Mouse (Mus musculus) embryo, embryonic 10.5 days (tissue): ENCODE results near the gene Gm28551.
"Not testable (repeated sequence)": the region's sequence is repeated elsewhere in the genome, so short reads cannot be mapped to it uniquely, and the experiment has no call there.

Source experiments
- DNase-seq: peaks from one replicate; pipeline ENCODE4 v3.0.0-alpha.2; 2015; ENCODE audit warnings: low spot score

The Gm28551 gene

DNA sequence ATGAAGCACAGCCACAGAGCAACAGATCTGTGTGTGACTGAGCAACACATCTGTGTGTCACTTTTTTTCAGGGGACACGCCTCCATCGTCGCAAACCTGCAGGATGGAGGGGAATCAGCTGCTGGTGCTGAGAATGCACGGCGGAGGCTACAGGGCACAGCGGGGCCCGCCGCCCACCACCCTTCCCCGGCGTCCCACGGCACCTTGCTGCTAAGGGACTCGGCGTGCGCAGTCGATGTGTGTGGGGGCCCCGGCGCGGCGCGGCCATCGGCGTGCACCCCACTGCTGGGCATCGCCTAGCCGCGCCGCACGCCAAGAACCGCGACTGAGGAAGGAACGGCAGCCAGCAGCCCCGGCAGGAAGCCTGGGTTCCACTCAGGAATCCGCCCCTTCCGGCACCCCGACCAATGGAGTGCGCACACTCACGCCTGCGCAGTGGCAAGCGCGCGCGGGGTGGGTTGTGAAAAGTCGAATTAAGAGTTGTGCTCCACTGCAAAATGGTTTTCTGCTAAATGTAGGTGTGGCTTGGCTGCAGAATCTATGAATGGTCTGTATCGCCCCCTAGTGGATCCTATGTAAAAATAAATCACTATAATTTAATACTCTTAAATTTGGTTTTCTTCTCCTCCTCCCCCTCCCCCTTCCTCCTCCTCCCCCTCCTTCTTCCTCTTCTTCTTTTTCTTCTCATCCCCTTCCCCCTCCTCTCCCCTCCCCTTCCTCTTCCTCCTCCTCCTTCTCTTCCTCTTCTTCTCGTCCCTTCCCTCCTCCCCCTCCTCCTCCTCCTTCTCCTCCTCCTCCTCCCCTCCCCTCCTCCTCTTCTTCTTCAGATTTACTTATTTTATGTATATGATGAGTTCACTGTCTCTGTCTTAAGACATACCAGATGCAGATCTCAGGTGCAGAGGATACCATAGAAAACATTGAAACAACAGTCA is at the start of gene Gm28551, which contains the start of the genes Asdurf and Asnsd1:
Gene Gm28551 (minus strand): TSS at position 341 of the 935 bp plus-strand sequence.
Gene Asdurf (minus strand): TSS at position 293 of the 935 bp plus-strand sequence.
Gene Asnsd1 (minus strand): TSS at position 426 of the 935 bp plus-strand sequence.
- DNase-seq = peak; percentile 96

DNA sequence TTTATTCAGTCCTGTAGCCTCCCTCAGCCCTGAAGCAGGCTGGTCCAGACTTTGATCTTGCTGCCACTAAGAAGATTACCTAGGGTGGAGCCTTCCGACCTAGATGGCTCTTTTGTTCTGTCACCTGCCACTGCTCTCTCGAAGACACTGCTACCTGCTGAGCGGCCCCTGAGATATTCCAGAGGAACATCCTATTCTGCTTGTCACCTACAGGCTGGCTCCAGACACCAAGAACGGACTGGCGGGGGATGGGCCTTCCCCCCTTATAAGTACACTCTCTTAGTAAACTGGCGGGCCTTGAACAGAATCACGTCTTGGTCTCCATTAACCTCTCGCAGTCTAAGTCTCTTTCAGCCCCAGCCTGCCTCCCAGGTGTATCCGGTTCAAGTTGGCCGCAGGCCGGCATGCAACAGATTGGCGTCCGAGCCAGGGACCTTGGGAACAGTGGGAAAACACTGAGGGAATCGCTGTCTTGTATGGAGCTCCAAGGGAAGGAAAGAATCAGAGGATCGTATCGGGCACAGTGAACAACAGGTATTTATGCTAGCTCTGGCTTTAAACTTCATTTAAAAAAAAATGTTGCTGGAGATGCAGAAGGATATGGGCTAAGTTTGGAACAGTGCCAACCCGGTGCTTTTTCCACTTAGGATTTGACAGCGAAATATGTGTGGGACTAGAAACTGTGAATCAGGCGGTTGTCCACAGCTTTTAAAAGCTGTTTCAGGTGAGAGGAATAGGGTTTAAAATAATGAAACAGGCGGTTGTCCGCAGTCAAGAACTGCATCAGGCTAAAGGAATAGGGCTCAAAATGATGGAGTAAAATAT is 41.7 kb upstream of the Gm28551 start:
- peak; percentile 7 for DNase-seq

- no peak for DNase-seq
These were observed 36.3 kb upstream of the Gm28551 start for GRCm38 (mm10) chr1:53388762-53389161.

- no peak for DNase-seq
These were observed 31.7 kb upstream of the Gm28551 start for GRCm38 (mm10) chr1:53384085-53384688.

DNA sequence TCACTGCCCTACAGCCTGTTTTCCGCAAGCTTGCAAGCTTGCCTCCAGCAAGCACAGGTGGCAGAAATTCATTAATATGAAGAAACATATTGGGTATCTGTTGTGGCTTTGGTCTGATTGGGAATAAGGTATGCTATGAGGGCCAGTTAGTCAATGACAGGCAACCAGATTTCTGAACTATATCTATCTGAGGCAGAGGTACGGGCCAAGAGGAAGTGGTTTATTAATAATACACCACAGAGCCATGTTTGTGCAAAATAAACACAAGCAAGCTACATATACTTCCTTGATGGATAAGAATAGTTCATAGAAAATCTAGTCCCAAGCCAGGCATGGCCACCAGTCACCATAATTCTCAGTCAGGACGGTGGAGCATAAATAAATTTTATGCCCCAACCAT is 25.3 kb upstream of the Gm28551 start:
- no peak for DNase-seq

GRCm38 (mm10) chr1:53375965-53376364 is 23.5 kb upstream of the Gm28551 start:
- not testable (repeated sequence) for DNase-seq

DNA sequence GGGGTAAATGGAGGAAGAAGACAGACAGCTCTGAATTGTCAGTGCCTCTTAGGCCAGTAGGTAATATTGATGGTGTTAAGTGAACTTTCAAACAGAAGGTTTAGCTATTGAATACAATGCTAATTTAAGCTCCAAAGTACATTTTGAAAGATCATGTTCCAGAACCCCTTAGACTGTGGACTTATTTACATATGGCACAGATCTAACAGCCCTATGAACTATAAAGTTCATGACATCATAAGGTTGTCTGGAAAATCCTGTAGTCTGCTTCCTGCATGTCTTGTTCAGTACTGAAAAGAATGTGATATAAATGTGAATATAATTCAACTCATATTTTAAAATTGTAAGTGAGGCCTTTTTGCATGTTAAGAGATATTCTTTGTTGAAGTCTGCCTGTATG is 6.5 kb upstream of the Gm28551 start:
- DNase-seq = no peak

DNA sequence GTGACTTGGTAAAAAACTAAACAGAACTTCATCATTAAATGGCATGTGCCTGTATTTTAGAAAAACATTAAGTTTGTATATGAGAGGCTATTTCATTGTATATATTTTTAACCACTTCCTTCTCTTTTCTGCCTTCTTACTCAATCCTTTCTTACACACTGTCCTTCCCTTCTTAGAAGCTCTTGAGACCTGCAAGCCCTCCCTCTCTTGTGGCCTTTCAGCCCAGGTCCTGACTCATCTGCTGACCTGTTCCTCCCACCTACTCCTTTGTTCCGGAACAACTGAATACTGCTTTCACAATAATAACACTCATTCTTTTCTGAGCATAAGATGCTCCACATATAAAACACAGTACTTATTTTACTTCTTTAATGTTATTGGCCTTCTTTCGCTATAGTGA is 11.4 kb downstream of the Gm28551 start:
- no peak for DNase-seq

GRCm38 (mm10) chr1:53337403-53337802 is 15.1 kb downstream of the Gm28551 start:
- not testable (repeated sequence) for DNase-seq

GRCm38 (mm10) chr1:53335465-53335864 is 17.0 kb downstream of the Gm28551 start:
- no peak for DNase-seq

GRCm38 (mm10) chr1:53333527-53333926 is 18.9 kb downstream of the Gm28551 start:
- not testable (repeated sequence) for DNase-seq

GRCm38 (mm10) chr1:53324827-53325494 is 27.5 kb downstream of the Gm28551 start:
- DNase-seq = no peak

- no peak for DNase-seq
These were observed 28.2 kb downstream of the Gm28551 start for GRCm38 (mm10) chr1:53324277-53324676.

DNA sequence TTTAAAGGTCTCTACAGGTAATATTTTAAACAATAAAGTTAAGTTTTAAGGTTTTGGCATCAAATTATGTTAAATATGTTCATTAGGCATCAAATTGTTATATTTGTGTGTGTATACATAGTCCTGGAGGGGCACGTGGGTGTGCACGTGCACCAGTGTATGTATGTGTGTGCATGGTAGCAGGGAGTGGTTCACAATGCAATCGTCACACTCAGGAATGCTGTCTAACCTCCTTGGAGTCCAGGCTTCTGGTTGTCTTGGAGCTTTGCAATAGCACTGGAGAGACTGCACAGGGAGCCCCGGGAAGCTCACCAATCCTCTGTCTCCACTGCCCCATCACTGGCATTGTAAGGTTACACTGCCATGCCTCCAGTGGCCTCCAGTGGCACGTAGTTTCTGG is 29.2 kb downstream of the Gm28551 start:
- DNase-seq = no peak

GRCm38 (mm10) chr1:53321662-53322344 is 30.7 kb downstream of the Gm28551 start:
- no peak for DNase-seq

- peak; percentile 92 for DNase-seq
These were observed 39.2 kb downstream of the Gm28551 start, which contains the start of gene Osgepl1 for GRCm38 (mm10) chr1:53312989-53313967. Gene Osgepl1 (plus strand): TSS chr1:53313624.

DNA sequence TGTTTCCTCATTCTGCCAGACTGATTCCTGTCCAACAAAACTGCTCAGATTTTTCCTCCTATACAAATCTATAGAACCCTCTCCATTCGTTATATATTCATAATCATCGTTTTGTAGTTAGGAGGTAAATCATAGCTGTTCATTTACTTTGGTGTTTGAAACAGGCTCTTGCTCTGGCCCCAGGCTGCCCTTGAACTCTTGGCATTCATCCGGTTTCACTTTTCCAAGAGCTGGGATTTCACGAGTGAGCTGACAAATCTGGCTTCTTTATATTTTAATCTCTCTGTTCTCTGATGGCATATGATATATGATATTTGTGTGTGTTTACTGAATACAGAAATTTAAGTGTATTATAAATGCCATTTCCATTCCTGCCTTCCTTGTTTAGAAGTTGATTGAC is 52.0 kb downstream of the Gm28551 start:
- no peak for DNase-seq

DNA sequence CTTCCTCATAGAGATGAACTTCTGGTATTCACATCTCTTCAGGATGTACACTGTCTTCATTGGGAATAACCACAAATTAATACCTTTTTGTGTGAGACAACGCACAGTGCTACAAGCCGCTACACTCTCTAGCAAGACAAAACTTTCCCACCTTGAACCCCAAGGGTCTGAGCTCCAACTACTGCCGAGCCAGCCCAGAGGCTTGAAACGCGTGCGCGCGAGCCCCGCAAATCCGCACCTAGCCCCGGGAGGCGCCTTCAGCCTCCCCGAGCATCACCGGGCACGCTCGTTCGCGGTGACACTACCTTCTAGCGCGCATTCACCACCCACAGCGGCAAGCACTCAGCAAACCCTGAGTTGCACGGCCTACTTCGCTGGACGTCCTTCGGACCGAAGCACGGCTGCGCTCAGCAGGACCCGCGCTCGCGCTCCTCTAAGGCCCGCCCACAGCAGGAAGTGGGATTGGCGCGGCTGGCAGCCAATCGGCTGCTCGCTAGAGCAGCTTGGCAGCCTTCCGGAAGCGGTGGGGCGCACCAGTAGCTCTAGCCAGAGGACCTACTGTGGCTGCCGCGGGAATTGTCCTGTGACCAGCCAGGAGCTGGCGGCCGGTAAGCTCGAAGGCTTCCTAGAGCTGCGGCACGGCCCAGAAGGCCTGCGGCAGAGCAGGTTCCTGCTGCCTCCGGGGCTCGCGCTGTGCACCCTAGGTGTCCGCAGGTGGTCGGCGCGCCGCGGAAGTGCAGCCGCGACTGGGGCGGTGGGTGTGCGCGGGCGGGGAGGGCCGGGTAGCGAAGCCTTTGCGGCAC is 55.7 kb downstream of the Gm28551 start, which contains the start of the genes Pms1, Ormdl1 and Gm28778:
Gene Pms1 (minus strand): TSS at position 438 of the 803 bp plus-strand sequence.
Gene Ormdl1 (plus strand): TSS at position 515 of the 803 bp plus-strand sequence.
Gene Gm28778 (plus strand): TSS at position 531 of the 803 bp plus-strand sequence.
- peak; percentile 96 for DNase-seq
